Mouse (Mus musculus) hindbrain, embryonic 16.5 days (tissue): ENCODE data around the gene Kcnk10. TPM values are rescaled to one million over a fixed set of nuclear protein-coding genes. Genes with fewer than 3 reads are reported as not detected.

Experiments used
- ATAC-seq: fragments of 200-750 bp; cut with Nextera tagmentation; 2 replicates; pipeline ENCODE4 v1.8.0; 2017; ENCODE audit warnings: moderate TSS enrichment, moderate library complexity
- H3K27ac ChIP-seq: fragments of 300-500 bp; sonication (generic); 2 replicates; pipeline ENCODE4 v1.5.1; 2014; ENCODE audit warnings: low read depth, mild to moderate bottlenecking, control low read depth, low read length, moderate library complexity
- H3K27me3 ChIP-seq: fragments of 300-500 bp; sonication (generic); replicated peaks from 2 replicates; pipeline ENCODE4 v1.6.1; 2014; ENCODE audit warnings: low read length; ENCODE audit not compliant: control insufficient read depth, insufficient read depth
- H3K36me3 ChIP-seq: fragments of 300-500 bp; sonication (generic); 2 replicates; pipeline ENCODE4 v1.6.1; 2014; ENCODE audit warnings: mild to moderate bottlenecking, low read length, moderate library complexity, mixed read lengths; ENCODE audit not compliant: control insufficient read depth, insufficient read depth
- H3K4me1 ChIP-seq: fragments of 300-500 bp; sonication (generic); 2 replicates; pipeline ENCODE4 v1.6.1; 2014; ENCODE audit warnings: low read depth, low read length; ENCODE audit not compliant: control insufficient read depth, insufficient read depth
- H3K4me2 ChIP-seq: fragments of 300-500 bp; sonication (generic); 2 replicates; pipeline ENCODE4 v1.6.1; 2014; ENCODE audit warnings: mild to moderate bottlenecking, low read length, control low read depth, moderate library complexity
- H3K4me3 ChIP-seq: fragments of 300-500 bp; sonication (generic); 2 replicates; pipeline ENCODE4 v1.5.1; 2014; ENCODE audit warnings: mild to moderate bottlenecking, low read length, control low read depth, moderate library complexity
- H3K9ac ChIP-seq: fragments of 300-500 bp; sonication (generic); 2 replicates; pipeline ENCODE4 v1.6.1; 2014; ENCODE audit warnings: low read depth, mild to moderate bottlenecking, control low read depth, low read length, moderate library complexity
- H3K9me3 ChIP-seq: fragments of 300-500 bp; sonication (generic); 2 replicates; pipeline ENCODE4 v1.6.1; 2014; ENCODE audit warnings: mild to moderate bottlenecking, low read length, moderate library complexity; ENCODE audit not compliant: control insufficient read depth
- WGBS: fragments of 180-500 bp; shearing (Covaris S2); extraction: QIAGEN DNeasy Blood & Tissue Kit; methylation state at CpG from one replicate; pipeline ENCODE4 v1.1.7; 2014; 5-methylcytosine and 5-hydroxymethylcytosine counted together
- polyA plus RNA-seq: library from polyadenylated mRNA; unstranded; fragments of >200 nt; fragmentation: Nextera tagmentation; extraction: Ambion mirVana; gene quantifications from 2 replicates; pipeline ENCODE4 v1.2.1, GENCODE M21; 2015

Gene Kcnk10
- polyA plus RNA-seq, 1 experiment from 2014 or later: 35.0 TPM

DNA sequence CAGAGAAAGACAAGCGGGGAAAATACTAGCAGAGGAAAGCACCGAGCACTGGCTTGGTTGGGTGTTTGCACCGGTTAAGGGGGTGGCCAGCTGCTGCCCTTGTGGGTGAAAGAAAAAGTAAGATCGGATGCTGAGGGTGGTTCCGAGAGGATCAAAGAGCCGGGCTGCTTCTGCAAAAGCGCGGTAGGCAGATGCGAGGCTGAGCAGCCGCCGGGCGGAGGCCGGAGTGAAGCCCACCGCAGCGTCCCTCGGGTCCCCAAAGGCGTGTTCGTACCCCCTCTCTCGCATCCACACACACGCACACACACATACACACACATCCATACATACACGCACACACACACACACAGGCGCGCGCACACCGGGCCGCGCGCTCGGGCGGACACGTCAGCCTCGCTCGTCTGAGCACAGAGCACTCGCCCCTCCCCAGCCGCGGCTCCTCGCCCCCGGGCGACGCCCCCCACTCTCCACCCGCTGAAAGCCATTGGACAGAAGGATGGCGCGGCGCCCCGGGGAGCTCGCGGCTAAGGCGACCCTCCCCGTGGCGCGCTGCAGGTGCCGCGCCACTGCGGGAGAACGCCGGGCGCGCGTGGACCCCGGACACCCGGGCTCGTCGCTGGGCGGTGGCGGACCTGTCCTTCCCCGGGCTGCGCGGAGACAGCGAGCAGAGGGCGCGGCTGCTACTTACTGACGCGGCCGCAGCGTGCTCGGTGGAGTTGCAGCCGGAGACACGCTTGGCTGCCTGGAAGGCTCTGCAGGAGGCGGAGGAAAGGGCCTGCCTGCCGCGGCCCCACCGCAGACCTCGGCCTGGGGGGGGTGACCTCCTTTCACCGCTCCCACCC, 3.5 kb downstream of the Kcnk10 start:
- H3K4me1 ChIP-seq: peaks cover 31% of the 10 kb centered on the region

GRCm38 (mm10) chr12:98573317-98574270, 4.5 kb downstream of the Kcnk10 start:
- peaks cover 31% of the 10 kb centered on the region for H3K4me1 ChIP-seq
- no peaks in the 10 kb centered on the region for H3K36me3 ChIP-seq
- H3K27ac ChIP-seq: peak overlapping the region; percentile 98

More for the DNA sequence above, 3.5 kb downstream of the Kcnk10 start:
- peak overlapping the region; percentile 85 for H3K9ac ChIP-seq
- WGBS: under 1% methylated on average over 74 of the region's 84 CpGs
- peak overlapping the region; percentile 64 for H3K4me3 ChIP-seq
- peak overlapping the region; percentile 98 for H3K27ac ChIP-seq
- ATAC-seq: peak; percentile 93
- H3K27me3 ChIP-seq: no peaks in the 10 kb centered on the region
- H3K4me2 ChIP-seq: peak overlapping the region; percentile 79
- H3K9me3 ChIP-seq: no peaks in the 10 kb centered on the region
- H3K36me3 ChIP-seq: no peaks in the 10 kb centered on the region

DNA sequence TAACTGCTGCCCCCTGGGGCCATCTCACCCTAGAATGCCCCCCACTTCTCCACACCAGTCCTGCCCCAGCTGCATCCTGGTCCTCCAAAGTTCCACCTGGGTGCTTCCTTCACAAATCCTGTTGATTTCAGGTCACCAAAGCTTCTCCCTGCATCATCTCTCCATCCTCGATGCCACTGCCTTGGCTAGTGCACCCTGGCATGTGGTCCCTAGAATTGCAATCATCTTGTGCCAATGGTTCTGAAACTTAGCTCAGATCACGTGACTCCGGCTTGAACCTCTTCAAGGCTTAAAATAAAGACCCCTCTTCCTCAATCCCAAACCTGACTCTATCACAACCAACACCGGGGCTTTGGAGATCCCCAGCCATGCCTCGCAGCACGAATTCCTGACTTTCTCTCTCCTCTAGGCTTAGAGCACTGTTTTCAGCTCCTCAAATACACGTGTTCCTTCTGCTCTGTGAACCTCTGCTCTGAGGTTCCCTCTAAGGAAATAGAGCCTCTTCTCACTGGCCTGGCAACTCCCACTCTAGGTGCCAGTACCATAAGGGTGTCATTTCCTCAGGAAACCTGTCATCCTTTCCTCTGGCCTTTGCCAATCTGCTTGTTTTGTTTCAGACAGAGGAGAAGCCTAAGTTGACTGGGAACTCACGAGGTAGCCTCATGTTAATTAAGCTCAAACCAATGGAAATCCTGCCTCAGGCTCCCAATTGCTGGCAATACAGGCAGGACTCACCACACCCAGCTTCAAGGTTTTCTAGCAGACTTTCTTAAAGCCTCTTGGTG, 6.0 kb downstream of the Kcnk10 start:
- Histone ChIP-seq H3K4me2 (peak overlapping the region; percentile 79), H3K27ac (peak overlapping the region; percentile 44; the same call in 1 of the 2 replicates), H3K36me3 (no peaks in the 10 kb centered on the region), H3K9me3 (no peaks in the 10 kb centered on the region), H3K9ac (peak overlapping the region; percentile 33; the same call in 1 of the 2 replicates), H3K27me3 (no peaks in the 10 kb centered on the region), H3K4me3 (peak overlapping the region; percentile 64), H3K4me1 (peaks cover 25% of the 10 kb centered on the region)
- 33% methylated on average over 8 of the region's 8 CpGs for WGBS
- no peak for ATAC-seq

More at GRCm38 (mm10) chr12:98573317-98574270, 4.5 kb downstream of the Kcnk10 start:
- ATAC-seq: peak; percentile 57
- Histone ChIP-seq H3K9me3 (no peaks in the 10 kb centered on the region), H3K27me3 (no peaks in the 10 kb centered on the region), H3K4me3 (peak overlapping the region; percentile 64), H3K4me2 (peak overlapping the region; percentile 79), H3K9ac (peak overlapping the region; percentile 85)
- 4% methylated on average over 25 of the region's 25 CpGs for WGBS

DNA sequence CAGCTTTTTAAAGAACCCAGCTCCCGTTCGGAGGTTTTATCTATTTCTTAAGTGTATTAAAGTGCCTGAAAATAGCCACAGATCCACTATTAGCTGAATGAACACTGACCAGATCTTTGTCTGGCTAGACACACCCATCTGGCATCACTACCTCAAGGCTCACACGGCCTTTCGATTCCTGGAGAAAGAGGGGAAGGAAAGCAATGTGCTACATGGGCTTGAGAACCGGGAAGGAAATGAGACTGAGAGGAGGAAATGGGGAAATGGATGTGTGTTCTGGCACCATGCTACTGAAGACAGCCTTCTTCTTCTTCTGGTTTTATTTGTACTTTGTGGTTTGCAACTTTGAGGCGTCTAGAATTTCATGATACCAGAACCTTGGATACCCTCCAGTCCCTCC, 8.7 kb downstream of the Kcnk10 start:
- H3K4me2 ChIP-seq: no peak overlapping the region
- no peak overlapping the region for H3K27ac ChIP-seq
- H3K36me3 ChIP-seq: no peaks in the 10 kb centered on the region
- H3K9ac ChIP-seq: no peak overlapping the region
- no peak for ATAC-seq
- H3K9me3 ChIP-seq: no peaks in the 10 kb centered on the region
- 86% methylated on average over 6 of the region's 6 CpGs for WGBS
- H3K4me3 ChIP-seq: no peak overlapping the region
- H3K27me3 ChIP-seq: no peaks in the 10 kb centered on the region
- H3K4me1 ChIP-seq: peaks cover 30% of the 10 kb centered on the region

GRCm38 (mm10) chr12:98567877-98568276, 10.2 kb downstream of the Kcnk10 start:
- no peaks in the 10 kb centered on the region for H3K36me3 ChIP-seq
- ATAC-seq: no peak
- H3K9ac ChIP-seq: no peak overlapping the region
- H3K9me3 ChIP-seq: no peaks in the 10 kb centered on the region
- no peak overlapping the region for H3K27ac ChIP-seq
- no peaks in the 10 kb centered on the region for H3K27me3 ChIP-seq
- H3K4me3 ChIP-seq: no peak overlapping the region
- H3K4me1 ChIP-seq: peaks cover 35% of the 10 kb centered on the region
- H3K4me2 ChIP-seq: no peak overlapping the region
- WGBS: 81% methylated on average over 6 of the region's 6 CpGs

DNA sequence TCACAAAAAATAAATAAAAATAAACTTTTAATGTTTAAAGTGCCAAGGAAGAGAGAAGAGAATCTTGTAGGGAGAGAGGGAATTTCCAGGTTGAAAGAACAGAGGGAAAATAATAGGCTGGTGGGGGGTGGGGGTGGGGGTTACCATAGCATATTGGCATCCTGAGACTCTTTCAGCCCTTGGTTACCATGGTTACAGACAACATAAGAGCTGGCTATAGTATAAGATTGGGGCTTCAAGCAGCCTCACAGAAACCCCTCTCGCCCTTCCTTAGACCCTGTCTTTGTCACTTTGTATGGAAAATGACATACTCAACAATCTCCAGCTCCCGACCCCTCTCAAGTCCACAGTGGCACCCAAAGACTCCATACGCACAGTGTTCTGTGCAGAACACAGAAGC, 13.7 kb downstream of the Kcnk10 start:
- peak overlapping the region; percentile 36; the same call in 1 of the 2 replicates for H3K27ac ChIP-seq
- no peaks in the 10 kb centered on the region for H3K27me3 ChIP-seq
- no peaks in the 10 kb centered on the region for H3K9me3 ChIP-seq
- H3K4me1 ChIP-seq: peaks cover 21% of the 10 kb centered on the region
- peak; percentile 48 for ATAC-seq
- no peak overlapping the region for H3K4me3 ChIP-seq
- peak overlapping the region; percentile 11; the same call in 1 of the 2 replicates for H3K4me2 ChIP-seq
- no peak overlapping the region for H3K9ac ChIP-seq
- 18% methylated on average over 3 of the region's 3 CpGs for WGBS
- no peaks in the 10 kb centered on the region for H3K36me3 ChIP-seq

- ATAC-seq: no peak; the same call in 1 of the 2 replicates
- H3K27ac ChIP-seq: no peak overlapping the region
Observed at GRCm38 (mm10) chr12:98563261-98563660, 14.8 kb downstream of the Kcnk10 start.

GRCm38 (mm10) chr12:98562341-98562977, 15.7 kb downstream of the Kcnk10 start:
- Histone ChIP-seq H3K9ac (no peak overlapping the region), H3K4me1 (peaks cover 21% of the 10 kb centered on the region), H3K27me3 (no peaks in the 10 kb centered on the region), H3K27ac (peak overlapping the region; percentile 50; the same call in 1 of the 2 replicates), H3K9me3 (no peaks in the 10 kb centered on the region), H3K4me2 (peak overlapping the region; percentile 34), H3K4me3 (no peak overlapping the region), H3K36me3 (no peaks in the 10 kb centered on the region)
- 20% methylated on average over 13 of the region's 13 CpGs for WGBS
- peak; percentile 74 for ATAC-seq

More at GRCm38 (mm10) chr12:98563261-98563660, 14.8 kb downstream of the Kcnk10 start:
- Histone ChIP-seq H3K4me1 (peaks cover 21% of the 10 kb centered on the region), H3K4me3 (no peak overlapping the region), H3K27me3 (no peaks in the 10 kb centered on the region), H3K9ac (no peak overlapping the region), H3K4me2 (no peak overlapping the region), H3K9me3 (no peaks in the 10 kb centered on the region), H3K36me3 (no peaks in the 10 kb centered on the region)
- 50% methylated on average over 4 of the region's 4 CpGs for WGBS
